Mouse (Mus musculus) embryonic facial prominence, embryonic 10.5 days (tissue): Measurements from ENCODE around the gene 1700019N19Rik. TPM values are rescaled to one million over a fixed set of nuclear protein-coding genes. Genes with fewer than 3 reads are reported as not detected.

Experiments
- DNase-seq: peaks from one replicate; pipeline ENCODE4 v3.0.0-alpha.2; 2017; ENCODE audit warnings: low spot score
- H3K27ac ChIP-seq: fragments of 300-500 bp; sonication (generic); replicated peaks from 2 replicates; pipeline ENCODE4 v1.5.1; 2016; ENCODE audit warnings: mild to moderate bottlenecking
- H3K27me3 ChIP-seq: fragments of 300-500 bp; sonication (generic); replicated peaks from 2 replicates; pipeline ENCODE4 v1.6.1; 2016; ENCODE audit warnings: low read depth, mild to moderate bottlenecking; ENCODE audit not compliant: poor library complexity, severe bottlenecking
- H3K36me3 ChIP-seq: fragments of 300-500 bp; sonication (generic); replicated peaks from 2 replicates; pipeline ENCODE4 v1.6.1; 2016; ENCODE audit warnings: mild to moderate bottlenecking, moderate library complexity
- H3K4me1 ChIP-seq: fragments of 300-500 bp; sonication (generic); 2 replicates; pipeline ENCODE4 v1.6.1; 2016
- H3K4me3 ChIP-seq: fragments of 300-500 bp; sonication (generic); 2 replicates; pipeline ENCODE4 v1.5.1; 2016; ENCODE audit warnings: mild to moderate bottlenecking, moderate library complexity
- H3K9me3 ChIP-seq: fragments of 300-500 bp; sonication (generic); 2 replicates; pipeline ENCODE4 v1.6.1; 2016; ENCODE audit warnings: mild to moderate bottlenecking
- WGBS: fragments of 180-500 bp; shearing (Covaris S2); methylation state at CpG from one replicate; pipeline ENCODE4 v1.1.7; 2016; 5-methylcytosine and 5-hydroxymethylcytosine counted together
- polyA plus RNA-seq: library from polyadenylated mRNA; unstranded; fragments of >200 nt; fragmentation: Nextera tagmentation; extraction: Ambion mirVana; gene quantifications from 2 replicates; pipeline ENCODE4 v1.2.1, GENCODE M21; 2016

1700019N19Rik gene
- polyA plus RNA-seq = 0.20 TPM in 1 of 2 replicates, not detected in the other

DNA sequence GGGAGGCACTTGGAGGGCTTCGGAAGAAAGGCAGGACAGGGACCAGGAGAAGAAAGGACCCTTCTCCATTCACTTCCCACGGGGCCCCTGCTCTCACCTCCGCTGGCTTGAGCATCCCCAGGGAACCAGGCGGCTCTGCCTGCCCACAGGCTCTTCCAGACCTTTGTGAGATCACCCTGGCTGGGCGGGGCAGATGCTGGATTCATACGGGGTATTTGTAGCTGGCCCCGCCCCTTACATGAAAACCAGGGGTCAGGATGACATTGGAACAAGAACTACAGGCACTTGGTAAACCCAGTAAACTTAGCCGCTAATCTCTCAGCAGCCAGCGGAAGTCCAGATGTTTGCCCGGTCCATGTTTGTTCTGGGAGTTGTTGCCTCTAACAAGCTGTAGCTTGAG, at the start of gene 1700019N19Rik:
Gene 1700019N19Rik (minus strand): TSS at position 178 of the 400 bp plus-strand sequence.
- Histone ChIP-seq H3K4me1 (peaks cover 18% of the 10 kb centered on the region), H3K4me3 (no peak within 1 kb of the TSS), H3K9me3 (no peaks in the 10 kb centered on the region), H3K27ac (no peak within 1 kb of the TSS), H3K36me3 (peaks cover 5% of the 10 kb centered on the region; the same call in 1 of the 2 replicates), H3K27me3 (no peaks in the 10 kb centered on the region)
- WGBS = 43% methylated on average over 10 of the region's 10 CpGs
- DNase-seq = peak; percentile 34

DNA sequence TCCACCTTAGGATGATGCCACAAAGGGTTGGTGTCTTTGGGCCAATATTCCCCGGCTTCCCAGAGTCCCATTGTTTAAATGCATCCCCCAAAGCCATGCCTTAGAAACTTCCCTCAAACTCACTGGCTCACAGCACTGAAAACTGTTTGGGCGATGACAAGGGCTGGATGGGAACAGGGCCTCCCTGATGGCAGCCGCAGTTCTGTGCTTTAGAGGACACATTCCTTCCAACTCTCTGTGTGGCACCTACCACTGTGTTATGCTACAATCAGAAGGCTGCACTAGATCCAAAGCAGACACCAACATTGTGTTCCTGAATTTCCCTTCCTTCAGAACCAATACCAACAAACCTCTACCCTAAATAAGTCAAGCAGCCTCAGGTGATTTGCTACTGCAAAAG, 49.3 kb upstream of the 1700019N19Rik start:
- Histone ChIP-seq H3K9me3 (peaks cover 3% of the 10 kb centered on the region; the same call in 1 of the 2 replicates), H3K4me1 (peaks cover 30% of the 10 kb centered on the region), H3K36me3 (no peaks in the 10 kb centered on the region), H3K27me3 (no peaks in the 10 kb centered on the region), H3K27ac (no peak overlapping the region), H3K4me3 (no peak overlapping the region)
- WGBS = 86% methylated on average over 3 of the region's 3 CpGs
- no peak for DNase-seq

DNA sequence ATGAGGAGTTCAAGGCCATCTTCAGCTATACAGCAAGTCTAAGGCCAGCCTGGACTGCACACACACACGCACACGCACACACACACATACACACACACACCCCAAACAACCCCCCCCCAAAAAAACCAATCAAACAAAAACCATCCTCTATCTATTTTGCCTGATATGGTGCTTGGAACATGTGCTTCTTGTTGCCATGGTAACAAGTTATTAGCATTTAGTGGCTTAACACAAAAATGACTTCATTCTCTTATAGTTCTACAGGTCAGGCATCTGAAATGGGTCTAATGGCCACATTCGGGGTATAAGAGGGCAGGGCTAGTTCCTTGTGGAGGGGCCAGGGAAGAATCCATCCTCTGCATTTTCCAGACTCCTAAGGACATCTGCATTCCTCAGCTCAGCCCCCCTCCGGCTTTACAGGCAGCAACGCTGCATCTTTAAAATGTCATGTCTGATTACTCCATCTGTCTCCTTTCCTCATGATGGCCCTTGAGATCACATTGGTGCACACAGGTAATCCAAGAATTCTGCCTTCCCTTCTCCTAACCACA, 46.5 kb upstream of the 1700019N19Rik start:
- 86% methylated on average over 5 of the region's 5 CpGs for WGBS
- peaks cover 1% of the 10 kb centered on the region; the same call in 1 of the 2 replicates for H3K9me3 ChIP-seq
- no peak overlapping the region for H3K27ac ChIP-seq
- peaks cover 39% of the 10 kb centered on the region for H3K4me1 ChIP-seq
- H3K36me3 ChIP-seq = no peaks in the 10 kb centered on the region
- DNase-seq = no peak
- H3K4me3 ChIP-seq = no peak overlapping the region
- H3K27me3 ChIP-seq = no peaks in the 10 kb centered on the region

GRCm38 (mm10) chr19:58839806-58840205, 45.5 kb upstream of the 1700019N19Rik start:
- no peak overlapping the region for H3K27ac ChIP-seq
- WGBS = 91% methylated on average over 4 of the region's 4 CpGs

DNA sequence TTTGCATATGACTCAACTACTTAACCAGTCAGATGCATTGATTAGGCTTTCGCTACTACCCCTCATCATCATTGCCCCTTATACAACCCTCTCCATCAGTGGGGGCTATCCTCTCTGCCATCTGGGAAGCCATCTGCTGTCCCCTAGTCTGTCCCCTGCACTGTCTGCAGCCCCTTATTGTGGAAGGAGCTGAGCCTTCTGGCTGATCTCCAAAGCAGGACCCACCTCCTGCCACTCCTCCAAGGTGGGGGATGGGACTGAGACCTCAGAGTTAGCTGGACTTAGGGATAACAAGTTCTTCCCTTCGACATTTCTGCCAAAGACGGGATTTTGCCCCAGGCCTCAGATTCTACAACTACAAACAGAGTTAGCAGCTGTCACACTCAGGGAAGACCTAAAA, 45.1 kb upstream of the 1700019N19Rik start:
- H3K27ac ChIP-seq = peak overlapping the region; percentile 59; the same call in 1 of the 2 replicates
- H3K27me3 ChIP-seq = no peaks in the 10 kb centered on the region
- no peak for DNase-seq
- H3K9me3 ChIP-seq = no peaks in the 10 kb centered on the region
- WGBS = 58% methylated on average over 3 of the region's 3 CpGs
- no peaks in the 10 kb centered on the region for H3K36me3 ChIP-seq
- H3K4me3 ChIP-seq = no peak overlapping the region
- peaks cover 39% of the 10 kb centered on the region for H3K4me1 ChIP-seq

More at GRCm38 (mm10) chr19:58839806-58840205, 45.5 kb upstream of the 1700019N19Rik start:
- Histone ChIP-seq H3K27me3 (no peaks in the 10 kb centered on the region), H3K36me3 (no peaks in the 10 kb centered on the region), H3K9me3 (no peaks in the 10 kb centered on the region), H3K4me3 (no peak overlapping the region), H3K4me1 (peaks cover 39% of the 10 kb centered on the region)
- no peak for DNase-seq

- Histone ChIP-seq H3K36me3 (no peaks in the 10 kb centered on the region), H3K27ac (peak overlapping the region; percentile 59; the same call in 1 of the 2 replicates), H3K9me3 (no peaks in the 10 kb centered on the region), H3K4me3 (no peak overlapping the region), H3K27me3 (no peaks in the 10 kb centered on the region), H3K4me1 (peaks cover 41% of the 10 kb centered on the region)
- 76% methylated on average over 9 of the region's 9 CpGs for WGBS
- no peak for DNase-seq
Measured at GRCm38 (mm10) chr19:58838706-58839105, 44.4 kb upstream of the 1700019N19Rik start.

DNA sequence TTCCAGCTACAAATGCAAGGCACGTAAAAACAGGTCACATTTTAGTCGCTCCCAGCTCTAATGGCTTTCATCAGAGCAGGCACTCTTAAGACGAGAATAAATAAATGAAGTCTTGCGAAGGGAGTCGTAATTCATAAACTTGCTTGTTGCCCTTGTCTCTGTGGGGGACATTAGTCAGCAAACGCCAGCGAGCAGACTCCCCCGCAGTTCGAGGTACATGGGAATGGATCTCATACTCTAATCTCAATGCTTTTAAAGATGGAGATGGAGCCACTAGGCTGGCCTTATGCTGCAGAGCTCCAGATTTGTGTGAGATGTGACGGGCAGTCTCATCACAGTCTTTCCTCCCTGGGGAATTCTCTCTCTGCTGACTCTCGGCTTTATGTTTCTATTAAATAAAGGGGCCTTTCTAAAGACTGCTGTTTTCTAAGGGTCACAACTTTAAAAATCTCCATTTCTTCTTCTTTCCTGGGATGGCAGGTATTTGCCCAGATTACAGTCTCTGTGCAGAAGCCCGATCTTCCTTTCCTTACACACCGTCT, 39.4 kb upstream of the 1700019N19Rik start:
- WGBS = 78% methylated on average over 13 of the region's 13 CpGs
- peaks cover 14% of the 10 kb centered on the region for H3K4me1 ChIP-seq

GRCm38 (mm10) chr19:58832988-58833387, 38.7 kb upstream of the 1700019N19Rik start:
- Histone ChIP-seq H3K4me3 (no peak overlapping the region), H3K27me3 (no peaks in the 10 kb centered on the region), H3K4me1 (peaks cover 7% of the 10 kb centered on the region; the same call in 1 of the 2 replicates), H3K27ac (no peak overlapping the region), H3K36me3 (no peaks in the 10 kb centered on the region), H3K9me3 (no peaks in the 10 kb centered on the region)
- DNase-seq = no peak
- WGBS = 82% methylated on average over 2 of the region's 2 CpGs

More for the DNA sequence above, 39.4 kb upstream of the 1700019N19Rik start:
- H3K36me3 ChIP-seq = no peaks in the 10 kb centered on the region
- H3K27ac ChIP-seq = no peak overlapping the region
- H3K4me3 ChIP-seq = no peak overlapping the region
- H3K27me3 ChIP-seq = no peaks in the 10 kb centered on the region
- no peaks in the 10 kb centered on the region for H3K9me3 ChIP-seq
- DNase-seq = no peak

DNA sequence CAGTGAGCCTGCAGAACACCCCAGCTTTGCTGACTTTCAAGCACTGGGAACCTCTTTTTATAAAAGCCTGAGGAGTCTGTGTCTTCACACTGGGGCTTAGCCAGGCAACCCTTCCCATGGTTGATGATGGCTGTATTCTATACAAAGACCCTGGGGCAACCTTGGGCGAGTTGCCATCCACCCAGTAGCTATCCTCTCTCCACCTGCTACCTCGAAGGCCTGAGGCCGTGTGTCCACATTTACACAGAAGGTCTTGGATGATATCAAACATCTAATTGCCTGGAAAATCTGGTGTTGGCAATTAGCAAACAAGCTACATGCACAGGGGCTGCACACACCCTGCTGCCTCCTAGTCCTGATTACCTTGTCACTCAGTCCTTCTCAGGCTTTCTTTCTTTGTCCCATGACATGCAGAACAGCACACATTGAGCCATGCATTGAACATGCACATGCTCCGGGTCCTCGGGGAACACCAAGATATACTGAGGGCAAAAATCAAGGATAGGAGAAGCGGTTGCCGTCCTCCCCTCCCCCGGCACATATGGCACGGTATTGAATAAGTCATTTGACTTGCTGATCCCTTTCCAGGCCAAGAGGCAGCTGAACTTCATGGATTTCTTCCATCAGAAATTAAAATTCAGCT, 37.1 kb upstream of the 1700019N19Rik start:
- H3K27ac ChIP-seq = no peak overlapping the region; the same call in 1 of the 2 replicates
- H3K4me1 ChIP-seq = peaks cover 5% of the 10 kb centered on the region; the same call in 1 of the 2 replicates
- WGBS = 86% methylated on average over 9 of the region's 9 CpGs
- H3K9me3 ChIP-seq = no peaks in the 10 kb centered on the region
- H3K27me3 ChIP-seq = no peaks in the 10 kb centered on the region
- H3K4me3 ChIP-seq = no peak overlapping the region
- H3K36me3 ChIP-seq = no peaks in the 10 kb centered on the region
- DNase-seq = no peak

DNA sequence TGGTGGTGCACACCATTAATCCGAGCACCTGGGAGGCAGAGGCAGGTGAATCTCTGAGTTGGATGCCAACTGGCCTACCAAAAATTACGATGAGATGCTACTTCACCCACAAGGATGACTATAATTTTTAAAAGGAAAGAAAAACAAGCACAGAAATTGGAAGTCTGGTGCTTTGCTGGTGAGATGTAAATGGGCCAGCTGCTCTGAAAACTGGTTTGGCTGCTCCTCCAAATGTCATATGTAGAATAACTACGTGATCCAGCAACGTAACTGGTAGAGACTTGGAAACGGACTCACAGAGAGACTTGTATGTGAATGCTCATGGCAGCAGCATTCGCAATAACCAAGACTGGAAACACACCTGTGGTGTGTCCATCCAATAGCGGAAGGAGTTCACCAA, 35.9 kb upstream of the 1700019N19Rik start:
- Histone ChIP-seq H3K4me1 (peaks cover 5% of the 10 kb centered on the region; the same call in 1 of the 2 replicates), H3K27ac (no peak overlapping the region), H3K27me3 (no peaks in the 10 kb centered on the region), H3K4me3 (no peak overlapping the region), H3K36me3 (no peaks in the 10 kb centered on the region), H3K9me3 (no peaks in the 10 kb centered on the region)
- DNase-seq = no peak
- WGBS = 92% methylated on average over 7 of the region's 7 CpGs

DNA sequence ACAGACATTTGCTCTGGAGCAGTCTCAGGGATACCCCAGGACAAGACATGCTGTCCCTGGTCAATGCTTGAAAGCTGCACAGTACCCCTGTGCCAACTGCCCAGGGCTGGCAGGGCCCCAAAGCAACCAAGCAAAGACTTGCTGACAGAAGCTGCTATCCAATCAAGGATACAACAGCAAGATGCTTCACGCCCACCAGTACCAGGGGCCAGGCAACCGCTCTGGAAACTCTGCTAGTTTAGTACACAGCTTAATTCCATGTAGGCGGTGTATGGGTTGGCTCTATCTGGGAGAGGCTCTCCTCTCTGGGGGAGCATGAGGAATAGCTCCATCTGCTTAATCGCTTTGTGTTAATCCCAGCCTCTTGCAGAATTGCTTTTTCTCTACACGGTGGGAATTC, 35.3 kb upstream of the 1700019N19Rik start:
- no peak overlapping the region for H3K27ac ChIP-seq
- 86% methylated on average over 5 of the region's 5 CpGs for WGBS
- no peaks in the 10 kb centered on the region for H3K27me3 ChIP-seq
- no peak for DNase-seq
- H3K4me3 ChIP-seq = no peak overlapping the region
- H3K9me3 ChIP-seq = no peaks in the 10 kb centered on the region
- peaks cover 5% of the 10 kb centered on the region; the same call in 1 of the 2 replicates for H3K4me1 ChIP-seq
- no peaks in the 10 kb centered on the region; the same call in 1 of the 2 replicates for H3K36me3 ChIP-seq

GRCm38 (mm10) chr19:58827656-58828055, 33.4 kb upstream of the 1700019N19Rik start:
- Histone ChIP-seq H3K4me3 (no peak overlapping the region), H3K4me1 (no peaks in the 10 kb centered on the region), H3K36me3 (no peaks in the 10 kb centered on the region; the same call in 1 of the 2 replicates), H3K27me3 (no peaks in the 10 kb centered on the region), H3K9me3 (no peaks in the 10 kb centered on the region), H3K27ac (no peak overlapping the region)
- WGBS = 56% methylated on average over 7 of the region's 7 CpGs
- no peak for DNase-seq
